In the genomic region with DNA sequence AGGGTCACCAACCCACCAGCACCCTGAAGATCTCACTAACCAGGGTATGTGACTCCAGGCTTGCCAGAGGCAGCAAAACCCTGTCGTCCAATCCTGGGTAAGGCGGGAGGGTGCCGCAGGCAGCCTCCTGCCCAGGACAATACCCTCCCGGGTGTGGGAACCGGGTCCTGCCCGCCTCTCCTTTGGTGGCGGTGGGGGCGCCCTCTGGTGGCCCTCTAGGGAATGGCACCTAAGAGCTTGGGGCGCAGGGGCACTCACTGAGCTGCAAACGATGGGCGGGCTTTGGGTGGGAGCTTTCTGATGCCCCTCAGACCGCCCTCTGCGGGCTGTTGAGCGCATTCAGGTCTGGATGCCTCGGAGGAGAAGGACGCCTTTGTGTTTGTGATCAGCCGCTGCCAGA, we compare ENCODE assay signal across 8 mouse cellular contexts. TPM values are rescaled to one million over a fixed set of nuclear protein-coding genes. Genes with fewer than 3 reads are reported as not detected.
A peak's percentile ranks its signal among the peaks of the same experiment; 100 is the strongest.
DNase-seq lines count a peak whose midpoint lies in the region; ATAC-seq lines count a peak whose summit lies in the region.

No protein-coding gene starts in this region.

- H3K36me3 ChIP-seq in hindbrain, embryonic 14.5 days (replicated peaks; ENCODE audit: control insufficient read depth, insufficient read depth): no peaks in the 10 kb centered on the region

- H3K9ac ChIP-seq in hindbrain, embryonic 14.5 days: peak overlapping the region; percentile 52

- peak; percentile 54 for ATAC-seq in hindbrain, embryonic 14.5 days (ENCODE audit: low FRiP score)
- peak; percentile 72 for ATAC-seq in megakaryocyte, adult 5-6 weeks (ENCODE audit: poor library complexity, severe bottlenecking)

- peak overlapping the region; percentile 10; the same call in 1 of the 2 replicates for H3K27ac ChIP-seq in hindbrain, embryonic 14.5 days

- DNase-seq in ZHBTc4 (ENCODE audit: low read depth, low spot score): peak; percentile 94
- DNase-seq in cerebellum, postnatal 10 days: peak; percentile 93 to 94
- peak; percentile 79 to 85 for DNase-seq in frontal cortex, postnatal 36 days (ENCODE audit: low spot score in 2 of 2)
- peak; percentile 91 for DNase-seq in hindbrain, embryonic 14.5 days (ENCODE audit: low spot score)
- DNase-seq in left cerebral cortex, adult 18-20 months (ENCODE audit: low spot score in 2 of 2): peak; percentile 87 to 88
- peak; percentile 86 to 91 for DNase-seq in right cerebral cortex, postnatal 10 days (ENCODE audit: low spot score in 2 of 2)
- DNase-seq in urinary bladder, postnatal 14 days (ENCODE audit: low spot score): peak; percentile 82

- peaks cover 25% of the 10 kb centered on the region for H3K4me1 ChIP-seq in hindbrain, embryonic 14.5 days (replicated peaks; ENCODE audit: control insufficient read depth, insufficient read depth, low read length)

- H3K4me2 ChIP-seq in hindbrain, embryonic 14.5 days (replicated peaks): peak overlapping the region; percentile 100

- H3K9me3 ChIP-seq in hindbrain, embryonic 14.5 days (ENCODE audit: control insufficient read depth, low read length): no peaks in the 10 kb centered on the region

- peak overlapping the region; percentile 91 for H3K4me3 ChIP-seq in hindbrain, embryonic 14.5 days (replicated peaks; ENCODE audit: low read length)

- H3K27me3 ChIP-seq in hindbrain, embryonic 14.5 days (ENCODE audit: control insufficient read depth, insufficient read depth, low read length): peaks cover 22% of the 10 kb centered on the region

- 0% methylated on average over 16 of the region's 17 CpGs for WGBS in hindbrain, embryonic 14.5 days

RNA-seq across cellular contexts. Expression of a gene that starts 2.0 kb away (rescaled TPM):
- polyA plus RNA-seq in hindbrain, embryonic 14.5 days (2014; fragmentation: Nextera tagmentation; extraction: Ambion mirVana): 7.3 and 11.8 TPM in 2 replicates
- 100 to 1,000 TPM in 1 of 2 experiments, 10 to 100 TPM in 1; 98.9 to 104 TPM for total RNA-seq in left cerebral cortex, adult 18-20 months (2021)
- 0.18 and 0.49 TPM in 2 replicates for total RNA-seq in megakaryocyte, adult 5-6 weeks (2015)
- 0.04 TPM in 2 replicates for total RNA-seq in megakaryocyte, adult 5-6 weeks (2017)

Comparison
In these comparisons a context has a peak if more than half of its experiments do, and no peak if none do; other contexts are left out.
1. Peak in every context shown above with its lines: DNase-seq, ATAC-seq, H3K4me3 ChIP-seq and H3K27ac ChIP-seq.
2. RNA of a gene that starts 2.0 kb away (total RNA-seq): 98.9 to 104 TPM in left cerebral cortex, adult 18-20 months; 0.04 to 0.49 TPM in megakaryocyte, adult 5-6 weeks; every median in the first group is over 10 times any median in the second.